Mouse (Mus musculus) thymus, adult 2 months (tissue): ENCODE measurements at regions not wholly inside any gene's neighbourhood (a gene's known extent, or its start where the extent isn't known, plus 50 kb on each side); places are given as distances from the start of the nearest gene placed in this dataset.

Source experiments
- CTCF ChIP-seq: fragments of 200-500 bp; IDR thresholded peaks from 2 replicates; pipeline ENCODE4 v1.5.1; 2012; ENCODE audit warnings: mild to moderate bottlenecking, control low read depth, low read length, moderate library complexity, borderline replicate concordance; ENCODE audit not compliant: control insufficient read depth, poor library complexity, insufficient read depth; ENCODE audit errors: extremely low read depth
- POLR2A ChIP-seq: fragments of 200-500 bp; IDR thresholded peaks from 2 replicates; pipeline ENCODE4 v1.6.1; 2012; ENCODE audit warnings: mild to moderate bottlenecking, low read length, control low read depth, moderate library complexity; ENCODE audit not compliant: control insufficient read depth, poor library complexity, insufficient read depth; ENCODE audit errors: extremely low read depth

GRCm38 (mm10) chr2:117442862-117443261, 100.1 kb upstream of the Rasgrp1 start:
- TF ChIP-seq POLR2A (no peak), CTCF (no peak)
